Mouse (Mus musculus) olfactory bulb, adult 2 months (tissue): ENCODE data around the gene Rpusd4.

Experiments used
- CTCF ChIP-seq: fragments of 200-500 bp; IDR thresholded peaks from 2 replicates; pipeline ENCODE4 v1.5.1; 2012; ENCODE audit warnings: low read depth, mild to moderate bottlenecking, low read length, moderate library complexity; ENCODE audit not compliant: insufficient read depth
- POLR2A ChIP-seq: fragments of 200-500 bp; IDR thresholded peaks from 2 replicates; pipeline ENCODE4 v1.6.1; 2012; ENCODE audit warnings: mild to moderate bottlenecking, low read depth, low read length, moderate library complexity; ENCODE audit not compliant: insufficient read depth

DNA sequence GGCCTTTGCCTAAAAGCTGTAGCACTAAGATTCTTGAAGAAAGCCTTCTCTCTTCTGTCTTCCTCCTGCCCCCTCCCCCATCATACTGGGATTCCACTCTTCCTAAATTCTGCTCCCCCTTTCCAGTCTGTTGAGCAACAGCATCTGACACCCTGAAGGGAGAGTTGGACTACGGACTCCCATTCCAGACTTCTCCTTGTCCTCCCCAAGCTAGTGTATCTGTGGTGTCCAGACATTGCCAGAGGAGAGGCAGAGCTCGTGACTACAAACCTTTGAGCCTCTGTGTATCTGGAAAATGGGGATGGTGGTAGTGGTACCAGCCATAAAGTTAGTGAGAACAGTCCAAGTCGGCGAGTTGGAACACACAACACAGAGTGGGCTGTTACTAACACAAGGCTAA, 52.6 kb downstream of the Rpusd4 start:
- no peak for TF ChIP-seq CTCF
- TF ChIP-seq POLR2A: no peak
